Mouse (Mus musculus) layer of hippocampus, adult 2 months (tissue): ENCODE results near the gene Aox2. TPM values are rescaled to one million over a fixed set of nuclear protein-coding genes. Genes with fewer than 3 reads are reported as not detected.

Source experiments
- DNase-seq, 2 experiments: peaks; one replicate each; pipeline ENCODE4 v3.0.0; 2022; ENCODE audit warnings: low spot score in 2 of 2
- H3K27ac ChIP-seq: fragments of 200-600 bp; 2 replicates; pipeline ENCODE4 v1.8.1; 2022
- H3K4me3 ChIP-seq: fragments of 200-600 bp; 2 replicates; pipeline ENCODE4 v1.8.1; 2022; ENCODE audit warnings: mild to moderate bottlenecking
- CTCF ChIP-seq: fragments of 200-600 bp; conservative IDR thresholded peaks from 2 replicates; pipeline ENCODE4 v1.8.1; 2022; ENCODE audit warnings: antibody characterized with exemption, mild to moderate bottlenecking, moderate library complexity
- long read RNA-seq, 2 experiments: library from polyadenylated mRNA; stranded (forward); transcript quantifications; one replicate each; pipeline ENCODE4 v2.0.0; 2021; ENCODE audit warnings: borderline mapping rate in 2 of 2
- total RNA-seq, 2 experiments: library from RNA; stranded (reverse); gene quantifications; 2 replicates each; pipeline ENCODE4 v1.2.3; 2021

Gene Aox2
- total RNA-seq: not detected
- long read RNA-seq, experiment 1, partial matches to known transcripts: 1 of 1 reads
- long read RNA-seq, experiment 1, other reads (novel, unspliced or antisense): 0 of 1 reads
- long read RNA-seq, experiment 2: 0 reads

DNA sequence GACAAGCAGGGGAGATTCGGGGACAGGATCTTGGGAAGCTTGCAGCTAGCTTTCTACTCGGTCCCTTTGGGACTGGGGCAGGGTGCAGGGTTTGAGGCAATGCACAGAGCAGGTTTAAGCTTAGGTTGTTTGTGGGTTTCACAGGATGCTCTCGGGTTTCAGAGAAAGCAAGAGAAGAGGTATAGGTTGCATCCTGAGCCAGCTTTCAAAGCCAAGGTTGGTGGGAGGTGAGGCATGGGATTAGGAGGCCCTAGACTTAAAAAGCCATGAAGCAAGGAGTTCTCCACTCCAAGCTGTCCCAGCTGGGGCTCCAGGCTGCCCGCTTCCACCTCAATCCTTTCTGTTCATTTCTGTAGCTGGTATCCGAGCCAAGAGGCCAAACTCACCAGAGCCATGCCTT lies at the start of gene Aox2:
Gene Aox2 (plus strand): TSS at position 301 of the 400 bp plus-strand sequence.
- no peak for DNase-seq
- Histone ChIP-seq H3K4me3 (no peak within 1 kb of the TSS), H3K27ac (no peak within 1 kb of the TSS)
- TF ChIP-seq CTCF: no peak

DNA sequence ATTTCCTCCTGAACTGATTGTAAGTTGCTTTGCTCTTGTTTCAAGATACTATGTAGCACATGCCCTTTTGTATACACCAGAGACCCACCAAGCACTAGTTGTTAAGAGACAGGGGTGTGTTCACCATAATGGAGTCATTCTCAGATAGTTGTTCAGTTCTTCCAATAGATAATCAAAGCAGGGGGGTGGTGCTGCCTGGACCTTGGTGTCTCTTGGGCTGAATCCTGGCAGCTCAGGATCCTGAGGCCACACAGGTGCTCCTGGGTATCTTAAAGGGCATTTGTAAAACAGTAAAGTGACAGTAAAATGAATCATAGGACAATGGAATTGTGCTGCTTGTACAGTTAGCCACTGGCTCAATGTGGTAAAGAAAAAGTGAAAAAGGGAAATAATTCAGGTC lies 49.2 kb upstream of the Aox2 start:
- TF ChIP-seq CTCF: no peak
- Histone ChIP-seq H3K27ac (no peak overlapping the region), H3K4me3 (no peak overlapping the region)
- DNase-seq: no peak

DNA sequence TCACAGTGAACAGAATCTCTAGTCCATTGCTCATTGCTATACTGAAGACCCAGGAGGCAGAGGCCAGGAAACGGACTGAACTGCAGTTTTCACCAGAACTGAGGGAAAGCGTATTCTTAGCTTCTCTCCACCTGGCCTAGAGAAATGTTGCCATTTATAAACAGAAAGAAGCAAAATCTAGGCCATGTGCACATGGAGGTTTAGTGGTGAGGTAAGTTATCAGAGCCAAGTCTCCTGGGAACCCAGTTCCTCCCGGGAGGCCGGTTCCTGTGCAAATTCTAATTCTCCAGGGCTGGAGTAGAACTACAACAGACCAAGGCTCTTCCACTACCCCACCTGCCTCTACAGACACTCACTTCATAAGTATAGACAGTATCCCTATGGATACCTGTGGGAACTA lies 48.4 kb upstream of the Aox2 start:
- no peak for DNase-seq
- no peak overlapping the region for H3K4me3 ChIP-seq
- no peak overlapping the region for H3K27ac ChIP-seq
- TF ChIP-seq CTCF: no peak

DNA sequence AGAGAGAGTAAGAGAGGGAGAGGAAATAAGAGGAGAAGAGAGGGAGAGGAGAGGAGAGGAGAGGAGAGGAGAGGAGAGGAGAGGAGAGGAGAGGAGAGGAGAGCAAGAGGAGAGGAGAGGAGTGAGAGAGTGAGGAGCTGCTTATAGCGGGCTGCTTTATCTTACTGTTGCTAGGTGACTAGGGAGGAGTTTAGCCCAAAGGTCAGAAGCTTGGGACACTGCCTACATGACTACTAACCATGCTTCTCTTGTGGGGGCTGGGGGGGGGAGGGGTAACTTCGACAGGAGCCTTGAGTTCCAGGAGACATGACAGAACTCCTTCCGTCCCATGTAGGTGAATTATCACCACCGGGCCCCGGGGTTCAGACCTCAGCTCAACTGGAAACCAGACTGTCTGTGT lies 47.6 kb upstream of the Aox2 start:
- DNase-seq: no peak
- Histone ChIP-seq H3K4me3 (no peak overlapping the region), H3K27ac (no peak overlapping the region)
- TF ChIP-seq CTCF: no peak

DNA sequence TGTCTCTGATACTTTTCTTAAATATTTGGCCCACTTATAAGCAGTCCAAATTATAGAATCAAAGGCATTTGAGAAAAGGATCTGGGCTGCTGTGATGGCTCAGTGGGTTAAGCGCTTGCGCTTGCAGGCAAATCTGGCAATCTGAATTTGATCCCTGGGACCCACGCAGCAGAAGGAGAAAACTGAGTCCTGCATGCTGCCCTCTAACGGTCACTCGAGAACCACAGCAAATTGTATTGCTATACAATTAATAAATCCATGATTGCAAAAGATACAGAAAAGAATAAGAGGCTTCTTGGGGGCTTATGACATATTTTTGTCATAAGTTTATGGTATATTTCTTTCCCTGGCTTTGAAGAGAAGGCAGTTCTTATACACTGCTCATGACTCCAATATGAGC lies 42.7 kb upstream of the Aox2 start:
- Histone ChIP-seq H3K27ac (no peak overlapping the region), H3K4me3 (no peak overlapping the region)
- TF ChIP-seq CTCF: peak; percentile 66
- no peak for DNase-seq

DNA sequence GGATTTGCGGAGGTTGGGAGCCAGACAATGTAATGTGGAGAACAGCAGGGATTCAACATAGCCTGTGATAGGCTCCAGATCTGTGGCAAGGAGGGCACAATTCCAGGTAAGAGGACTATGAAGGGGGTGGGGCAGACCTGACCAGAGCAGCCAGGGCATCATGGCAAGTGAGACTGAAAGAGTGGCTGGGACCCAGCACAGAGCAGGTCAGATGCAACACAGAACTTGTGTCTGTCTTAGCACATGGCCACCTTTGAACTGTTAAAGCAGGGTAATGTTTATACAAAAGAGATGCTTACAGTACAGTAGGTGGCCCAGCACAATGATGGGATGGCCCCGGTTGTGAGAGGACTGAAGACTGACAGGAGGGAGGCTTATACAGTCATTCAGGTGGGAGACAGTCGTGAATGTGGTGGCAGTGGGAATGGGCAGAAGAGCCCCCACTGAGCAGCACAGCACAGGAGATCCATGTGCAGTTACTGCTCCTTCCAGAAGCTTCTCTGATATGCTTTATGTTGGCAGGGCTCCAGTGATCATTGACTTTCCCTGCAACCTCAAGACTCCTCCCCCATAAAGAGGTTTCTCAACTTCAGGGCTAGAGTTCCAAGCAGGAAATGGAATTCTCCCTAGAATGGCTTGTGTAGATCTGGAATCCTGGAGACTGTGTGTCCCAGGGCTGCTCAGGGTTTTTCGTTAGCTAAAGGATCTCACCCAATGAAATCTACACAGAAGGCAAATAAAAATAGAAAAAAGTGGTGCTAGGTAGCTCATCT lies 40.4 kb upstream of the Aox2 start:
- no peak for DNase-seq
- Histone ChIP-seq H3K4me3 (no peak overlapping the region), H3K27ac (no peak overlapping the region)
- TF ChIP-seq CTCF: no peak

DNA sequence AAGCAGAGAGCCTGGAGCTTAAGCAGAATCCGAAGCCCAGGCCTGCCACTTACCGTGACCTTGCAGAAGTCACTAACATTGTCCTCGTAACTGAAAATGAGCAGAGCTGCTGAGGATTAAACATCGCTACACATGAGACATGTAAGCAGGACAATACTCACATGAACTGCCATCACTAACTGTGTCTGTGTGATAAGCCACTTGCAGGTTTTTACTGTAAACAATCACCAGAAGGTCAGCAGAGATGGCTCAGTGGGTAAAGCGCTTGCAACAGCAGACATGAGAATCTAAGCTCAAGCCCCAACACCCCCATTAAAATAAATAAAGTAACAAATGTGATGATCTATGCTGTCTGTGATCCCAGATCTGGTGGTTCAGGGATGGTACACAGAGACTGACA lies 39.7 kb upstream of the Aox2 start:
- H3K27ac ChIP-seq: no peak overlapping the region
- H3K4me3 ChIP-seq: no peak overlapping the region
- DNase-seq: no peak
- TF ChIP-seq CTCF: no peak

DNA sequence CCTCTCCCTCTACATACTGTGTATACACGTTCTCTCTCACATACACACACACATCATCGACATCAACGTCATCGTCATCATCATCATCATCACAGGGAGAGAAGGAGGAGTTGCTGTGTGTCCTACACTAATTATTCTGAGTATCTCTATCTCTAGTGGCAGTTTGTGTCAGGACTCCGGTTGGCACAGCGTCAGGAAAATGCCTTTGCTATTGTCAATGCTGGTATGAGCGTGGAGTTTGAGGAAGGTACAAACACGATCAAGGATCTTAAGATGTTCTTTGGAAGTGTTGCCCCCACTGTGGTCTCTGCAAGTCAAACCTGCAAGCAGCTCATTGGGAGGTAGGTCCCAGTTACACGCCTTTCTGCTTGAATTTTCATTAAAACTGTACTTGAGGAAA lies 39.2 kb upstream of the Aox2 start:
- Histone ChIP-seq H3K4me3 (no peak overlapping the region), H3K27ac (no peak overlapping the region)
- DNase-seq: no peak
- TF ChIP-seq CTCF: no peak

DNA sequence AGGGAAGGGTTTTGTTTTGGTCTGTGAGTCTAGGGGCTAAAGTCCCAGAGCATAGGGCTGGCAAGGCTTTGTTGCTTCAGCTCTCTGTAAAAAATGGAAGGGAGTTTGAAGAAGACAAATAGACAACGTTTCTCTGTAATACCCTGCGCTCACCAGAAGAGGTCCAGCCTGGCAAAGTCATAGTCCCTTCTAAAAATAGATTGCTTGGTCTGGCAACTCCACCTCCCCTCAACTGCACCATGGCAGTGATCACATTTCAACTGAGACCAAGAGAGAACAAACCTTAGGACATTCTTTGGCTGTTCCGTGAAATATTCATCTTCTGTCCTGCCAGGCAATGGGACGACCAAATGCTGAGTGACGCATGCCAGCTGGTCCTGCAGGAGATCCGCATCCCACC lies 37.8 kb upstream of the Aox2 start:
- Histone ChIP-seq H3K4me3 (no peak overlapping the region), H3K27ac (no peak overlapping the region)
- no peak for DNase-seq
- TF ChIP-seq CTCF: peak; percentile 52

DNA sequence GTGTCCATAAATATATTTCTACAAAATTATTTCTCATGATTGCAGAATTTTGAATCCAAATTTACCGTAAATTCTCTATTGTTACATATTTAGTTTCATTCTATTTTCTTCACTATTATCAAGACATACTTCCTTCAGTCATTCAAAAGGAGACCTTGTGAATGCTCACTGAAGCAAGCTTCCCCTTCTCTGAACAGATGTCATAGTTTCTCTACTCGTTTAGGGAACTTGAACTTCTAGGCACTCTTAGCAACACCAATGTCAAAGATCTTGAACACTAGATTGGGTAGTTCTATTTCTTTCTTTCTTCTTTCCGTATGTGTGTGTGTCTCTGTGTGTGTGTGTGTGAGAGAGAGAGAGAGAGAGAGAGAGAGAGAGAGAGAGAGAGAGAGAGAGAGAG lies 33.6 kb upstream of the Aox2 start:
- DNase-seq: no peak
- H3K27ac ChIP-seq: no peak overlapping the region
- TF ChIP-seq CTCF: no peak
- H3K4me3 ChIP-seq: no peak overlapping the region

DNA sequence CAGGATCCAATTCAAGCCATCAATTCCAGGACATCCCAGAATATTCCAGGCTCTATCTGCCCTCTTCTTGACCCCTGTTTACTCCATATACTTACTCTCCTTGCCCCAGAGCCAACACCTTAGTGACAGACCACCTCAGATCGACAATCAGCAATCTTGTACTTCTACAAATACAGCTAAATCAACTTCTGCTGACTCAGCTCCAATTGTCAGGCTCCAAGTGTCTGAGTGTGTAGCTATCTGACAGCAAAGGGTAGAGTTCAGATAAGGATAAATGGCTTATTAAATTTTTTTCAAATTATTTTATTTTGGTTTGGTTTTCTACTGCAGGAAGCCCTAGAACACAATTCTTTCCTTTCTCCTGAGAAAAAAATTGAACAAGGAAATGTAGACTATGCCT lies 29.6 kb upstream of the Aox2 start:
- TF ChIP-seq CTCF: no peak
- no peak for DNase-seq
- H3K4me3 ChIP-seq: no peak overlapping the region
- H3K27ac ChIP-seq: no peak overlapping the region

DNA sequence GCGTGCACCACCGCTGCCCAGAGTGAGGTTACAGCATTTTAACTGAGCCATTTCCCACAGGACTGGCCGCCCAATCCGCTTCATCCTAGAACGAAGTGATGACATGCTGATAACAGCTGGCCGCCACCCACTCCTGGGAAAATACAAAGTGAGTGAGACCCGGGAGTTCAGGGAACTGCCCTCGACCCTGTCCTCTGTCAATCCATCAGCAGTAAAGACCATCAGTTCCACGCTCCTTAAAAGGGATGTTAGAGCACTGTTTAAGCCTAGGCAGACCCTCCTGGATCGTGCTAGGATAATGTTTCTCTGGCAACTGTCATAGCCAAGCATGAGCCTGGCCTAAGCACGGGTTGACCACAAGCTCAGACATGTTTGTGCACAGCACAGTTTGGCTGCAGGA lies 24.7 kb upstream of the Aox2 start:
- H3K27ac ChIP-seq: no peak overlapping the region
- TF ChIP-seq CTCF: no peak
- H3K4me3 ChIP-seq: no peak overlapping the region
- no peak for DNase-seq

DNA sequence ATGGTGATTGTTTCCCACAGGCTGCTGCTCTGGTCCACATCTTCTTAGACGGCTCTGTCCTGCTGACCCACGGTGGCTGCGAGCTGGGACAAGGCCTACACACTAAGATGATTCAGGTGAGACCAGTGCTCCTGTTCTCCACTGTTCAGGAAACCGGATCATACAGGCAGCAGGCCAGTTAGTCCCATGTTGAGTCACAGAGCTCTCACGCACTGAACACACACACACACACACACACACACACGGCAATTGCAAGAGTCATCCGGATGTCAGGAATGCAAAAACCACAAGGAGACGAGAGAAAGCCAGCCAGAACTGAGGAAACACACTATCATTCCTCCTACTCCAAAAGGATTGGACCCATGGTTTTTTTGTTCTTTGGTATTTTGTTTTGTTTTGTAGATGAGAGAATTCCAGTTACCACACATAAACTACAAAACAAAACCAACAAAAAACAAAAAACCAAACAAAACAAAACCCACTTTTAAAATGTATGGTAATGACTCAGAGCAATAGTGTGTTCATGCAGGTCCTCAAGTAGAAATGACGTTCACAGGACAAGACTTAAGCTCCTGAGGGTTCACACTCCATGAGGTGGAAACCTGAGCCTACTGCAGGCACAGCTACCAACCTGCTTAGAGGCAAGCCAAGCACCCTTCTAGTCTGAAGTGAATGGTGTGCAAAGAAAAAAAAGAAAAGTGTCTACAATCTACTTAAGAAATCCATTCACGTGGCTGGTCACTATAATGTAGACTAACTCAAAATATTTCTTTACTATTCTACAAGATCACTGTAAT lies 20.7 kb upstream of the Aox2 start:
- Histone ChIP-seq H3K27ac (no peak overlapping the region), H3K4me3 (no peak overlapping the region)
- DNase-seq: no peak
- TF ChIP-seq CTCF: no peak

DNA sequence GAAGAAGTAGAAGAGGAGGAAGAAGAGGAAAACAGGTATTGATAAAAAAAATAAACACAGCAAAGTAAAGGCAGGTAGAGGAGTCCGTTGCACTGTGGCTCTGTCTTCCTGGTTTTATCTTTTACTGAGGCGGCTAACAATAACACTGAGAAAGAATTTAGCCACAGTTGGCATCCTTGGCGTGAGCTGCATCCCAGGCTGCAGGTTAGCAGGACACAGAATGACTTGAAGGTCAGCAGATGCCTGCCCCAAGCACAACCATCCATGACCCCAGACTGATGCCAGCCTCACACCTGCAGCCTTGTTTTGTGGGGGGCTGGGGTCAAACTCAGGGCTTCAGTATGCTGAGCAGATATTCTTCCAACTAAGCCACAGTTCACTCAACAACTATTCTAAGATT lies 17.8 kb upstream of the Aox2 start:
- no peak overlapping the region for H3K4me3 ChIP-seq
- TF ChIP-seq CTCF: no peak
- H3K27ac ChIP-seq: no peak overlapping the region
- no peak for DNase-seq
